Mouse (Mus musculus): ENCODE data around the gene Nop58.
"Not testable (repeated sequence)": the region's sequence is repeated elsewhere in the genome, so short reads cannot be mapped to it uniquely, and the experiment has no call there.

The Nop58 gene

DNA sequence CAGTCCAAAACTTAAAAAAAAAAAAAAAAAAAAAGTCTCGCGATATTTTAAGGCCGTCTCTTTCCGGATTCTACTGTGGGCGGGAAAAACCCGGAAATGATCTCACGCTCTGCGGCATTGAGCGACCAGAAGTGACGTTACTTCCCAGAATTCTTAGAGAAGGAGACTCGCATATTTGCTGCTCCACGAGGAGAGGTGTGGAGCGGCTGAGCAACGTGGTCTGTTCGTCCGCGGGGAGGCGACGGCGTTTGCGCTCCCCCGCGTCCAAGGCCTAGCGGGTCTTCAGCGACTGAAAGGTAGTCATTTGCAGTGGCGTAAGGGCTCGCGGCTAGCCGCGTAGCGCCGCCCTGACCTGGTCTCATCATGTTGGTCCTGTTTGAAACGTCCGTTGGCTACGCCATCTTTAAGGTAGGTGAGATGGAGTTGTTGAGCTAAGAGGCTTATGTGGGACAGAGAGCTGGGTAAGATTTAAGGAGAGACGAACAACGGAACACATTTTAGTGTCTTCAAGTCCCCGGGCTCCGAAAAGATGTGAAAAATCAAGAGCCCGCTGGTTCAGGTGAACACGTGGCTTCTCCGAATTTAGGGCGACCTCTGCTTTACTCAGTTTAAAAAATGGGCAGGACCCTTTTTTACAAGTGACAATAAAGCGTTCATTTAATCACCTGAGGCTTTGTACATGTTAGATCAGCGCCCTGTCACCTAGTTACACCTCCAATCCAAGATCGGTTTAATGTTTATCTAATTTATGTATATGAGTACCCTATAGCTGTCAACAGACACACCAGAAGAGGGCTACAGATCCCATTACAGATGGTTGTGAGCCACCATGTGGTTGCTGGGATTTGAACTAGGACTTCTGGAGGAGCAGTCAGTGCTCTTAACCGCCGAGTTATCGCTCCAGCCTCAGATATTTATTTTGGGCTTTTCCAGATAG, at the start of gene Nop58:
Nop58 (plus strand) TSS at position 153 of the 937 bp plus-strand sequence.
- DNase-seq (ENCODE audit: low spot score) = peak; percentile 71

DNA sequence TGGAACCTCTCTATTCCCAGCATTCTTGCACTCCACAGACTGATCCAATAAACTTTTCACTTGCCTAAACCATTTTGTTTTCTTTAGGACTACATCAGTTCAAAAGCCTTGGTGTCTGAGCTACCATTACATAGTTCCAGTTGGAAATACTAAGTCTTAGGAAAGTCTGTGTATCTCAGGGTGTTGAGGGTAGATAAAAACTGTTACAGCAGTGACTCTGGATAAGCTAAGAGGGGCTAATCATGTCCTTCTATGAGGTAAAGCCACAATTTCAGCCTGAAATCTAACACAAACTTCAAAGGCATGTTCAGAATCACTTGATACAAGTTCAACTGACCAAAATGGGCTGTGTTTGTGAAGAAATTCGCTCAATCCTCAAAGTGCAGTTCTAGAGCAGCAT, 48.4 kb upstream of the Nop58 start:
- DNase-seq (ENCODE audit: low spot score) = no peak

DNA sequence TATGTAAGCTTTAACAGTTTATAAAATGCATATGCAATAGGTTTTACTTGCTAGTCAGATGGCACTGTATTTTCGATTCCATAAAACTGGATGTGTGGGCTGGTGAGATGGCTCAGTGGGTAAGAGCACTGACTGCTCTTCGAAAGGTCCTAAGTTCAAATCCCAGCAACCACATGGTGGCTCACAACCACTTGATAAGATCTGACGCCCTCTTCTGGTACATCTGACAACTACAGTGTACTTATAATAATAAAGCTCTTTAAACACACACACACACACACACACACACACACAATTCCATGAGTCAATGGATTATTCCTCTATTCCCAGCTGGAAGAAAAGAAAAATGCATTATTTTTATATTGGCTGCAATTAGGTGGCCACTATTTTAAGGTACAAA, 46.4 kb upstream of the Nop58 start:
- no peak for DNase-seq (ENCODE audit: low spot score)

DNA sequence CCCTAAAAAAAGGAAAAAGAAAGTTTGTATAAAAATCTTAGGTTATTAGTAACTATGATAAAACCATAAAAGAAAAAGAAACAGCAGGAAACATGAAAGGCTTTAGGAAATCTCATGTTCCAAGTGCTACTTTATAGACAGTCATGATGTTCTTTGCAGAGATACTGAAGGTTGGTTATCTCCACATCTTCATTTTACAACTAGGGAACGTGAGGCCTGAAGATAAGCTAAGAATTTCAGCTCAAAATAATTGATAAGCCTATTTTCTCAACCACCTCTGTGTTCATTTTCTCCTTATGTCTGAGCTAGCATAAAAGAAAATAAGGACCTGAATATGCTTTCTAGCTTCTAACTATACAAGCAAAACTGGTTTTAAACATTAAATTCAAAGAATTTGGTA, 42.3 kb upstream of the Nop58 start:
- no peak for DNase-seq (ENCODE audit: low spot score)

DNA sequence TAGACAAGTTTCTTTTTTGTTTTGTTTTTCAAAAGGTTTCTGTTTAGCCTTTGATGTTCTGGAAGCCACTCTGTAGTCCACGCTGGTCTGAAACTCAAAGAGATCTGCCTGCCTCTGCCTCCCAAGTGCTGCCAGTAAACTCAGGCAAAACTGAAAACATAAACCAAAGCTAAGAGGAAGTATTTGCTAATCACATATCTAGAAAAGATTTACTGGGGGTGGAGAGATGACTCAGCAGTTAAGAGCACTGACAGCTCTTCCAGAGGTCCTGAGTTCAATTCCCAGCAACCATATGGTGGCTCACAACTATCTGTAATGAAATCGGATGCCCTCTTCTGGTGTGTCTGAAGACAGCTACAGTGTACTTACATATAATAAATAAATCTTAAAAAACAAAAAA, 38.3 kb upstream of the Nop58 start:
- DNase-seq (ENCODE audit: low spot score) = not testable (repeated sequence)

DNA sequence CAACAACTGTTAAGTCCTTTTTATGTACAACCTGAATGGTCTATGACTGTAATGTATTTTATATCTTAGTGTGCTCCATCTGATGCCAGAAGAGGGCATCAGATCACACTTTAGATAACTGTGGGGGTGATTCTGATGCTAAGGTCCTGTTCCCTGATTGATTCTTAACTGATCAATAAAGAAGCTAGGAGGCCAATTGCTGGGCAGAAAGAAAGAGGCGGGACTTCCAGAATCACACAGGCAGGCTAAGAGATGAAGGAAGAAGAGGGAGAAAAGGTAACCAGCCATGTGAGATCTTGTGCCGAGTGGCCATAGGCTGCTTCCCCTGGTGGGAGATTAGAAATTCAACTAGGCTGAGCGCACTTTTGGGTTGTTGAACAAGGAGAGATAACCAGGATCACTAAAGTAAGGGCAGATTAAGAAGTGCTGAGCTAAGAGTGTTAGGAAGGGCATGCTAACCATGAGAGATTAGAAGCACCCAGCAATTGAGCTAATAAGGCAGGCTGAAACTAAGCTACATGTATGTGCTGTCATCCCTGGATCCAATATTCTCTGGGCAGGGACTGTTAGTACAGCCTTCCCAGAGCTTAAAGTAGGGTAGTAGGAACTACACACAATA, 33.5 kb upstream of the Nop58 start:
- no peak for DNase-seq (ENCODE audit: low spot score)

DNA sequence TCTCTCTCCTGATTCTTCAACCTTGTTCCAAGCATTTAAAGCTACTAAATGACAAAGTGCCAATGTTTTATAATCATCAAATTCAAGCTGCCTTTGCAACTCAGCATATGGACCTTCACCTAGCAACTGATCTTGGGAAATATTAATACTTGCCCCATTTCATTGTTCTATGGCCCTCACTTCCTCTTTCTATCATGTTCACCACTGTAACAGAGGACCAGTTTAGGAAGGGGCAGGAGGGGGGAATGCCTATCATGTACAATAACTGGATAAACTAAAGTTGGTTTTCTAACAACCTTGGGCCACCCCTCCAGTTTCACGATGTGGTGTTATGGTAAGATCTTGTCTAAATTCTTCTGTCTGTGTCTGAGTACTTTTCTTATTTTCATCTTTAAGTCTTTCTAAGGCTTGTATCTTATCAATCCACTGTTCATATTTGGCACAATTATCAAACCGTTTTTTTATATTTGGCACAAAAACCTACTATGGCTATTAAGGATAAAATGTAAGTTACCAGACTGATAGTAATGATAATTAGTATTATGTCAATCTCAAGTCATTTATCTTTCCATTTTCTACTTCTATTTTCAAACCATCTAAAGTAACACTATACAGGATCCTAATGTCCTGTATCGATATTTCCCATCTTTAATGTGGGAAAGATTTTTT, 31.4 kb upstream of the Nop58 start:
- DNase-seq (ENCODE audit: low spot score) = no peak

DNA sequence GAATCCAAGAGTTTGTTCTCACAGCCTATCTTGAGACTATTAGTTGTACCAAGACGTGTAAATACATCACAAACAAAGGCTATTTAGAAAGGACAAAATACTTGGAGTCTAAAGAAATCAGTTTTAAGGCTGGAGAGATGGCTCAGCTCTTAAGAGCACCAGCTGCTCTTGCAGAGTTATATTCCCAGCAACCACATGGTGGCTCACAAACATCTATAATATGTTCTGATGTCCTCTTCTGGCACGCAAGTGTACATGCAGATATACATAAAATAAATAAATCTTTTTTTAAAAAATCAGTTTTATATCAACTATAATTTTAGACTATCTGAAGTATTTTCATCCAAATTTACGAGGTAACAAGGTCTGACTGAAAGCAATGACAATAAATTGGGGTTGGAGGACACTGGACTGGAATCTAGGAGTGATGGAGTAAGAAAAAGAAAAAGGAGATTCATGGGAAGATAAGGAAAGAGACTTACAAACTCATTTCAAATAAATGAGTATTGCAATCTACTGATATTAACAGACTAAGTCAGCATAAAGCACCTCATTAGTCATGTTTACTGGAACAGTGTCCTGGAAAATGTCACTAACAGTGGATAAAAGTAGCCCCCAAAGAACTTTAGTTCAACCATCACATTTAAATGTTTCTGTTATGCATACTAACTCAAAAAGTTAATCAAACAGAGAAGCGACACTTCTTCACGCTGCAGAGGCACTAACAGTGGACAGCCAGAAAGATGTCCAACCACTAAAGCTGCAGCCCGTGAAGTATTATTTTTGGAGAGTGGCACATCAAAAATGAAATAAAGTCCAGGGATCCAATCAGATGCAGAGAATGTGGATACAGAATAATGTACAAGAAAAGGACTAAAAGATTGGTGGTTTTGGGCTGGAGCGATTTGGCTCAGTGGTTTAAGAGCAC, 28.3 kb upstream of the Nop58 start:
- DNase-seq (ENCODE audit: low spot score) = no peak

DNA sequence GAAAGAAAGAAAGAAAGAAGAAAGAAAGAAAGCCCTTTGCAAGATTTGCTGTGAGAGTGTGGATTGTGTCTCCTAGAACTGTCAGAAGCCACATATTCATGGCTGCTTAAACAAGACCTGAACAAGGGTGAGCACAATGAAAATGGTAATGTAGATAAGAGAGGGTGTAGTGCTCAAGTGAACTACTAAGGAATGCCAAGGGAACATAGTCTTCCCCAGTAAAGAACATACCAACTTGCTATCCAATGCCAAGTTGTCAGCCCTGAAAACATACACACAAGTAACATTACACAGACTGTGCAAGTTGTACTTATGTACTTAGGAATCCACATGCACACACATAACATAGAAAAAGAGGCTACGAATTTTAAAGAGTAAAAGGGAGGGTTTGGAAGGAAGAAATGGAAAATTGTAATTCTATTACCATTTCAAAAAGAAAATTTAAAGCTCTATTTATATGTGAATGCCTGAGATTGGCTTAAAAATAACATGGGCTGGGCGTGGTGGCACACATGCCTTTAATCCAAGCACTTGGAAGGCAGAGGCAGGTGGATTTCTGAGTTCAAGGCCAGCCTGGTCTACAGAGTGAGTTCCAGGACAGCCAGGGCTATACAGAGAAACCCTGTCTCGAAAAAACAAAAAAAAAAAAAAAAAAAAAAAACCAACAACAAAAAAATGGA, 21.2 kb upstream of the Nop58 start:
- DNase-seq (ENCODE audit: low spot score) = no peak

DNA sequence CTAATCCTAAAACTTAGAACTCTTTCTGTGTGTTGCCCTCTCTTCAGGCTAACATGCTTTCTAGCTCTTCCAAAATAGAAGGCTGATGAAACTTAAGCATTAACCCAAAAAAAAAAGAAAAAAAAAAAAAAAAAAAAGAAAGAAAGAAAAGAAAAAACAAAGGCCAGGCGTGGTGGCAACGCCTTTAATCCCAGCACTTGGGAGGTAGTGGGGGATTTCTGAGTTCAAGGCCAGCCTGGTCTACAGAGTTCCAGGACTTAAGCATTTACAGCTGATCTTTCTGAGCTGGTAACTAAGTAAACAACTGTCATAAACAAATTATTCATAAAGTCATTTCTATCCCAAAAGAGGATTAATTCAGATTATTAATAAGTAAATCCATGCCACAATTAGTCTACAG, 15.9 kb upstream of the Nop58 start:
- no peak for DNase-seq (ENCODE audit: low spot score)

DNA sequence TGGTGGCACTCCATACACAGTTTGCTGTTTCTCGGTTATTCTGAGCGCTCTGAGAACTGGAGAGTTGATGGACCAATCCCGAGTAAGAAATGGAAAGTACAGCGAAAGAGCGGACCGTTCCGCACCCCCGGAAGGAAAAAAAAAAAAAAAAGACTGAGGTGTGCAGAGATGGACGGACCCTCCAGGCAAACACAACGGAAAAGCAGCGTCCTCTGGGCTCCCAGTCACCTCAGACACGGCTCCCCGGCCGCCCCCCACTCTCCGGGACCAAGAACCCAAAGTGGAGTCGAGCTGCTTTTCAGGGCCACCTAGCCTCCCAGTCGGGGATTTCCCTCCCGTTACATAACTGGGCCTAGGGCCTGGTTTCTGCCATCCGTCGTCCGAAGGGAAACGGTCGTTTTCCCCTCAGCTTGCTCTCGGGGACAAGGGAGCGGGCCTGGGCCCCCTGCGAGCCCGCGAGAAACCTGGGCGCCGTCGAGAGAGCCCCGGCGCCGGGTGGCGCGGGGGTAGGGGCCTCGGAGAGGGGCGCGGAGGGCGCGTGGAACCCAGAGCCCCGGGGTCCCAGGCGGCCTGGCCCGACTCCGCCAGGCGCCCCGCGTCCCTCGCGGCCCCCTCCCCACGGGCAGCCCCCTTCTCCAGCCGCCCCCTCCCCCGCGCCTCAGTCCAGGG, 14.7 kb upstream of the Nop58 start:
- DNase-seq (ENCODE audit: low spot score) = peak; percentile 15

DNA sequence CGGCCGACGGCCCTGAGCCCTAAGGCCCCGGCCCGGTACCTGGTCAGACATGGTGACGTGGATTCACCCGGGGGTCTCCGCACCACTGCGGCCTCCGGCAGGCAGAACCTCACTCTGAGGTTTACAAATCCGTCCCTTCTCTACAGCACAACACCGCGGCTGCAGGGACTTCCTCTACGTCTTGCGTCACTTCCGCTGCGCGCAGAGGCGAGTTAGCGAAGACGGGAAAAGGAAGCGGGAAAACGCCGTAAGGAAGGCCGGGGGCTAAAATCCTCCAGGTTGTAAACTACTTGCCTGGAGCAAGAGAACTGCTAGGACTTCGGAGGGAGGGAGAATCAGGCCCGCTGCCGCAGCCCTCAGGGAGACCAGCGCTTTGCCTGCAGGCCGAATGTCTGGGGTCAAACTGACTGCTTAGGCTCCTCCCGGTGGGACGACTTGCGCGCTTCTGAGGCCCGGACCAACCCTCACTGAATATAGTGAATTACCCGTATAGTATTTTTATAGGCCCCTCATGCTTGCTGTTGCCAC, 14.1 kb upstream of the Nop58 start, which contains the start of gene Sumo1:
Sumo1 (minus strand) TSS at position 194 of the 528 bp plus-strand sequence.
- peak; percentile 80 for DNase-seq (ENCODE audit: low spot score)

DNA sequence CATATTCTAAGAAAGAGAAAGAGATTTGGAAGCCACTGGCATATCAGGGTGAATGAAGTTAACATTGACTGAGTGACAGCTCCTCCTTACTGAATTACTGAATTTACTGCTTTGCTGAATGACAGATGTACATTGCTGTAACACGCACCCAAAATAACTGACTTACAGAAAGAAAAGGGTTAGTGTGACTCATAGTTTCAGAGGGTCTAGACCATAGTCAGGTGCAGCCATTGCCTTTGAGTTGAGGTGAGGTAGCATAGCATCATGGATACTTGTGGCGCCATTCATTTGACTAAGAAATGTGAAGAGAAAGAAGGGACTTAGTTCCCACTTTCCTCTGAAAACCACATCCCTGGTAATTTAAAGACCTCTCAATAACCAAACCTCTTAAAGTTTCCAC, 11.1 kb upstream of the Nop58 start:
- no peak for DNase-seq (ENCODE audit: low spot score)

DNA sequence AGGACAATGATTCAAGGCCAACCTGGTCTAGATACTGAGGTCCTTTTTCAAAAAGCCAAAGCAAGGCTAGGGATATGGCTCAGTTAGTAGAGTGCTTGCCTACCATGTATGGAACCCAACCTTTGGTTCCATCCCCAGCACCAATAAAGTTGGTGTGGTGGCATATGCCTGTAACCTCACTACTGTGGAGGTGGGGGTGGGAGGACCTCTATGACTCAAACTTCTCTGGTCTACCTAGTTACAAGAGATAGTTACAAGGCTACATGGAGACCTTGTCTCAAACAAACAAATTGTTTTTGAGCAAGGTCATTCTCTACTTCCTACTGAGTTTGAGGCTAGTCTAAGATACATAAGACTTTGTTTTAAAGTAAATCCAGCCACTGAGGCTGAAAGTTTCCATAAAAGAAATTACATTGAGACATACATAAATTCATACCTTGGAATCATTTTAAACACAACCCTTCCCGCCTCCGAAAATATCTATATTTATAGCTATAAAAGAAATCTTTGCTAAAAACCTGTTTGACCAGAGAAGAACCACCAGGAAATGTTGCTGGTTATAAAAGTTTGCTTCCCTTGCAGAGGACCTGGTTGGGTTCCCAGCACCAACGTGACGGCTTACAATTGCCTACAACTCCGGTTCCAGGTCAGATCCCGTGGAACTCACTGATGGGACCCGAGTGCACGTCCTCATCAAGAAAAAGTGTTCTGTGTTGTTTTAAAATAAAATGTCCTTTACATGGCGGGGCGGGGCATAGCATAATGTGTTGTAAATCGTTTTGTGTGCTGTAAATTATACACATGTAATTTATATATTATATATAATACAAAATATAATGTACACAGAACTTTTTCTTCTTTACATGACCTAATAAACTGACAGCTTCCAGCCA, 599 bp upstream of the Nop58 start:
- DNase-seq (ENCODE audit: low spot score) = peak; percentile 16

DNA sequence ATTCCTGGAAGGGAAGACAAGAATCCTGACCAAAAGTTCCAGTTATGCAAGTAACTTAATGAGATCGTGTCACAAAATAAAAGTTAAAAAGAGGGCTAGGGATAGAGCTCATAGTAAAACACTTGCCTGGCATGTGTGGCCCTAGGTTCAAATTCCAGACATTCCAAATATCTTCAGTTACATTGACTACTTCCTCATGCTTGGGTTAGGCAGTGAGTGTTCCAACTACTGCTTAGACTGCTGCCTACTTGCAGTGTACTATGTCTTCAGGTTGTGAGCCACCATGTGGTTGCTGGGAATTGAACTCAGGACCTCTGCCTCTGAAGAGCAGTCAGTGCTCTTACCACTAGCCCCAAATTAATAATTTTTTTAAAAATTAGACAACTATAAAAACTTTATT, 2.7 kb downstream of the Nop58 start:
- no peak for DNase-seq (ENCODE audit: low spot score)

DNA sequence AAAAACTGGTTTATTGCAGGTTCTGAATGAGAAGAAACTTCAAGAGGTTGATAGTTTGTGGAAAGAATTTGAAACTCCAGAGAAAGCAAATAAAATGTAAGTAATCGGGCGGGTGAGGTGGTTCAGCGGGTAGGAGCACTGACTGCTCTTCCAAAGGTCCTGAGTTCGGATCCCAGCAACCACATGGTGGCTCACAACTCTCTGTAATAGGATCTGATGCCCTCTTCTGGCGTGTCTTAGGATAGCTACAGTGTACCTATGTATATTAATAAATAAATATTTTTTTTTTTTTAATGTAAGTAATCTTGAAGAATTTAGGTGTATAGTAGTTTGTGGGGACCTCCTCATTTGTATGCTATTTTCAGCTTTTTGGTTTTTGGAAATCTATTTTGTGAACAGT, 5.7 kb downstream of the Nop58 start:
- DNase-seq (ENCODE audit: low spot score) = no peak

DNA sequence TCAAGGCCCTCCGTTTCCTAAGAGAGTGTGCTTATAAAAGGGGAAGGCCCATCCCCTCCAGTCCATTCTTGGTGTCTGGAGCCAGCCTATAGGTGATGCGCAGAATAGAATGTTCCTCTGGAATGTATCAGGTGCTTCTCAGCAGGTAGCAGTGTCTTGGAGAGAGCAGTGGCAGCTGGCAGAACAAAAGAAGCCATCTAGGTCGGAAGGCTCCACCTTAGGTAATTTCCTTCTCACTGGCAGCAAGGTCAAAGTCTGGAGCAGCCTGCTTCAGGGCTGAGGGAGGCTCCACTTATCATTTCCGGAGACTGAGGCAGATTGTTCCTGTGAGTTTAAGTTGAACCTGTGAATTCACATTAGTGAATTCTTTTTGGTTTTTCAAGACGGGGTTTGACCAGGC, 13.0 kb downstream of the Nop58 start:
- no peak for DNase-seq (ENCODE audit: low spot score)

DNA sequence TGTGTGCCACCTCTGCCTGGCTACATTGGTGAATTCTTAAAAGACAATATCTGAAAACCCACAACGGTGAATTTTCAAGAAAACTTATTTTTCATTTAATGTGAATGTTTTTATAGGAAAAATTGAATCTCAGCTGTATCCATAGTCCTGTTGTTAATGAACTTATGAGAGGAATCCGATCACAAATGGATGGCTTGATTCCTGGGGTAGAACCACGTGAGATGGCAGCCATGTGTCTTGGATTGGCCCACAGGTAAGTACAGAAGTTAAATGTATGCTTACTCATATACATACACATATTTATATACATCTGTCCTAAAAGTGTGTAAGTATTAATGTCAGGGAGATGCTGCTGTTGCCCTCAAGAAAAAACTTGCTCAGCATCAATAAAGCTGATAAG, 13.4 kb downstream of the Nop58 start:
- DNase-seq (ENCODE audit: low spot score) = no peak

DNA sequence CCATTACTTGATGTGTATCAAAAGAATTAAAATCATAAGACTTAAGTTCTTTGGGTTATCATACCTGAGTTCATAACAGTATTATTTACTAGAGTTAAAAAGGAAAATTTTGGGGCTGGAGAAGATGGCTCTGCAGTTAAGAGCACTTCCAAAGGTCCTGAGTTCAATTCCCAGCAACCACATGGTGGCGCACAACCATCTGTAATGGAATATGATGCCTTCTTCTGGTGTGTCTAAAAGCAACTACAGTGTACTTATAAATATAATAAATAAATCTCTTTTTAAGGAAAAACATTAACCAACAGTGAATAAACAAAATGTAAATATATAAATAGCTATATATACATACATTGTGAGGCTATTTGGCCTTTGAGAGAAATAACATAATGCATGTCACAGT, 17.0 kb downstream of the Nop58 start:
- DNase-seq (ENCODE audit: low spot score) = no peak

Measured in ovary, postnatal 14 days (tissue).